Mouse (Mus musculus) ovary, postnatal 14 days (tissue): ENCODE results near the gene Arhgef7.

ENCODE experiments used
- DNase-seq: peaks from one replicate; pipeline ENCODE4 v3.0.0; 2022; ENCODE audit warnings: low spot score

Gene Arhgef7

DNA sequence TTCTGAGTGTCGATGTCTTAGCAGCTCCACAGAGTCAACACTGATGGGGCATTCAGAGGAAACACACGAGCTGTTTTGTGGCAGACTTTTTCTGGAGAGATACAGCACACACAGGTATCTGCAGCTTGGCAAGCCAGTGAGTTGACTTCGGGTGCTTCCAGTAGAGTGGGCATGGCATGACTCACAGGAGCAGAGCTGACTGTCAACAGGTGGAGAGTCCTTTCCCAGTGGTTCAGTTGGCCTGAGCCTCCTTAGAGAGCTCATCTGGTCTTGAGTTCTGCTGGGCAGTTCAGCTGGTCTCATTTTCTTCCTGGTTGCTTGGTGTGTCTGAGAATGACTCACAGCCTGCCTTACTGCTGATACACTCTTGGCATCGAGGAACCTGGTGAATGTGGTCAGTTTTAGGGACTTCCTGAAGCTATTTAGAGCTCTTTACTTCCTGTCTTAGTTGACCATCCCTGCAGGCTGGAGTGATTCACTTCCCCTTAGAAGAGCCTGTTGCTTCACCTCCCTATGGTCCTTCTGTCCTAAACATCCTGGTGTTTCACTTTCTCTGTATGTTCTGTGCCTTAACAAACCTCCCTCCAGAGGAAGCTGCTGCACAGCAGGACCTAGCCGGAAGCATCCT, 39.8 kb downstream of the Arhgef7 start:
- DNase-seq: no peak

GRCm38 (mm10) chr8:11770001-11770400, 42.5 kb downstream of the Arhgef7 start:
- no peak for DNase-seq

DNA sequence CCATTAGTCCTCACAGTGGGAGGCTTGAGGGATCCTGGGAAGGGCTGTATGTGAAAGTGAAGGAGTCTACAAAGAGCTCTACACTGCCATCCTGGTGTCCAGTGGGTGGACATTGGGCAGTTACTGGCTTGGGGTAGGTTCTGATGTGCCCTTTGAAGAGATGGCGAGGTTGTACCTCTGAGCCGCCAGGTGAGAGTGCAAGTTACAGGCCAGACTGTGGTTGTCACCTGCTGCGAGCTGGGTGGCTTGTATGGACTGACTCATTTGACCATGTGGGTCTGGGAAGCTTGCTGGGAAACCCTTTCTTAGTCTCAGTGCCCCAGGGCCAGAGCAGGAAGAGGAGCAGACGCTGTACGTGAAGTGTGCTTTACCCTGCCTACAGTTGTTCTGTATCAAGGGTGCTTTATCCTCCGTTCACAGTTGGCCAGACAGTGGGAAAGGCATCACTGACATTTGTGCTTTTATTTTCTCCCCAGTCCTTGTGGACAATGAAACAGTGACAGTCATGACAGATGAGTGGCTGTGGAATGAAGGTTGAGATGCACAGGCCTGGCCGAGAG, 43.1 kb downstream of the Arhgef7 start:
- no peak for DNase-seq

DNA sequence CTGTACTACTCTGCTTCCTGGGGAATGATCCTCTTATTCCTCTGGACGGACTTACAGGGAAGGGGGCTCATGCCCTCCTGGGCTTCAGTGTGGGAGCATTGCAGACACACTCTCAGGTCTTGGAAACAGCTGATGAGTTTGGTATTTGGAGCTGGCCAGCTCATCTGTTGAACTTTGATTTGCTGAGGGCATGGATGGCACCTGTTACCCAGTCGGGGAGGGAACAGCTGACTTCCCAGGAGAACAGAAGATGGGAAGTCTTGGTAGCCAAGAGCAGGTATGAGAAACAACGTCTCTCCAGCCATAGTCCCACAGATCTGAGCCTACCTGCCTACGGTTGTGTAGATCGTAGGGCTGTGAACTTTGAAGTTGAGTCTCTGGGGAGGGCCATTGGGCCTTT, 44.1 kb downstream of the Arhgef7 start:
- DNase-seq: no peak

DNA sequence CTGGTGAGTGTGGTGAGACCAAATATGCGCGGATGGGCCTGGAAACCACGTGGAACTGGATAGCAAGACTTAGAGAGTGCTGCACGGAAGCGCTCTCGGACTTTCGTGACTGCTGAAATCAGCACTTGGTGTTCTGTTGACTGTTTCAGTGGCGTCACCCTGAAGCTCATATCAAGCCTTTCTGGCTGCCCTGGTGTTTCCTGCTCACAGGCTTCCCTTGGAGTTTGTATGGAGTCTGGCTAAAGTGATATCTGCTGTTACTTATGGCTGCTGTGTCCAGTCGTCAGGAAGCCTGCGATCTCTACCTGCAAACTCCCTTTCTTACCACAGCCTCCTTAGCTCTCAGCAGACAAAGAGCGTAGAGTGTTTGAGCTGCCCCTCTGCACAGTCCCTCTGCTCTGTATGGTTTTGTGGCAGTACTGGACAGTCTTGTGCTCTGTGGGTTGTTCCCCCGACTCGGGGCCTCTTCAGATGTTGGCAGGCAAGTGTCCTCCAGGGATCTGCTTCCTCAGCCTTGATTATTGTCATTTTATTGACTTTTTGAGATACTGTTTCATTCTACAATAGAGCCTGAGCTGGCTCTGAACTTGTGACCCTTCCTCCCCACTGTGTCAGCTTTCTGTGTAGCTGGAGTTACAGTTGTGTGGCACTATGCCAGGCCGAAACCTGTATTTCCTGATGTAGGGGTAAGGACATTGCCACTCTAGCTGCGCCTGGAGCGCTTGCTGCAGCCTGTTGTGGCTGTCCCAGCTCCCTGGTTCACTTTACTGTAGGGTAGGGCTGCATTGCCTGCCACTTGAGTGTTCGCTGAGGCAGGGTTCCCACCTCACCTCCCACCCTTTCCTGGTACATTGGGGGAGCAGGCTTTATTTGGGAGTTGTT, 46.9 kb downstream of the Arhgef7 start:
- DNase-seq: peak; percentile 21

DNA sequence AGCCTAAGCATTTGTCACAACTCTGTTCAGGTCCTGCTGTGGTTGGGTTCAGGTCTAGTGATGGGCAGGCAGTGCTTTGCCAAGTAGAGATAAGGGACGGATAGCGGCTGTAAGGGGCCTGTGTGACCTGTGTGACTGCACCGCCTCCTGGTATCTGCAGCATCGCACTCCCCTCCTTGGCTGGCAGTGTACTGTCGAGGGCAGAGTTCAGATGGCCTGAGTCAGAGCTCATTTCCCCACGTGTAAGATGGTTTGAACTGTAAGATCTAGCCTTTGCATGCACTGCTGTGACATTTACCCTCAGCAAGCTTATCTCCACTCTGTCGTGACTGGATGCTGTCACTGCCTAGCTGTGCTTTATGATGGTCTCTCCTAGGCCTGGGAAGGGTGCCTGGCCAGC, 48.4 kb downstream of the Arhgef7 start:
- no peak for DNase-seq

DNA sequence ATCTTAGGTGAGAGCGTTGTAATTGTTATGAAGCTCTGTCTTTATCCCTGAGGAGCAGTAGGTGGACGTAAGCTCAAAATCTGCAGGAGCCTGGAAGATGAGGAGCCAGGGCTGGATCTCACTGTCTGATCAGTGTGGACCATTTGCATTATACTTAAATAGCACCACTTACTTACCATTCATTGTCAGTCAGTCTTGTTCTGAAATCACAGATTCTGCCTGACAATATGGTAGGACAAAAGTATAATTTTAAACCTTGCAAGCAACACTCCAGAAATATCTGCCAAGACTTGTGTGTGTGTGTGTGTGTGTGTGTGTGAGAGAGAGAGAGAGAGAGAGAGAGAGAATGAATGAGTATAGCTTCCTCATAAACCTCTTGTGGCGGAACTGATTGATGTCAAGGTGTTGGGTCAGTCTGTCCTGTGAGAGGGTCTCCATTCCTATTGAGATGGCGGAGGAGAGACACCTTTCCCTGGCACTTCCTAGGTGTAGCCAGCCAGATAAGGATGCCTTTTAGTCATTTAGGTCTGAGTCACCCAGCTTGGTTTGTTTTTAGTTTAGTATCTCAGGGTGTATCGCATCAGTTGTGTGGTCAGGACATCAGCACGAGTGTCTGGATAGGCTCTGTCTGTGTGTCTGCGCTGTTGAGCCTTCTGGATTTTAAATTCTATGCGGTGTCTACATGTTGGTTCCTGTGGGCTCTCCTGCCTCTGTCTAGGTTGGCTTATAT, 49.1 kb downstream of the Arhgef7 start:
- DNase-seq: no peak

DNA sequence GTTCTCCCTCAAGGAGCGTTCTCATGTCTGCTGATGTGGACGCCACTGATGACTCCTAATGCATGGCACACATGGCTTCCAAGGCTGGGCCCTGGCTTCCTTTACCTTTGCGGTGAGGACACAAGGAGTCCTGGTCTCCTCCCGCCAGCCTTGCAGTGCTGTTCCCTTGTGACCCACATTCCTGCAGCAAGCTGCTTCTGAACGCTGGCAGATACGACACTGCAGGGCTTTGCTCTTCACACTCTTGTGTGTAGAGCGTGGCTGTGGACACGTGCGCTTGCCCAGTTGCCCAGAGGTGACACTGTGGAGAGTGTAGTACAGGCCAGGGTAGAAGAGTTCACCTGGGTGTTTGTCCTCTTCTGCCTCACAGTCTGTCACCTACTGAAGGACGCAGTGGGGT, 49.7 kb downstream of the Arhgef7 start:
- DNase-seq: no peak

DNA sequence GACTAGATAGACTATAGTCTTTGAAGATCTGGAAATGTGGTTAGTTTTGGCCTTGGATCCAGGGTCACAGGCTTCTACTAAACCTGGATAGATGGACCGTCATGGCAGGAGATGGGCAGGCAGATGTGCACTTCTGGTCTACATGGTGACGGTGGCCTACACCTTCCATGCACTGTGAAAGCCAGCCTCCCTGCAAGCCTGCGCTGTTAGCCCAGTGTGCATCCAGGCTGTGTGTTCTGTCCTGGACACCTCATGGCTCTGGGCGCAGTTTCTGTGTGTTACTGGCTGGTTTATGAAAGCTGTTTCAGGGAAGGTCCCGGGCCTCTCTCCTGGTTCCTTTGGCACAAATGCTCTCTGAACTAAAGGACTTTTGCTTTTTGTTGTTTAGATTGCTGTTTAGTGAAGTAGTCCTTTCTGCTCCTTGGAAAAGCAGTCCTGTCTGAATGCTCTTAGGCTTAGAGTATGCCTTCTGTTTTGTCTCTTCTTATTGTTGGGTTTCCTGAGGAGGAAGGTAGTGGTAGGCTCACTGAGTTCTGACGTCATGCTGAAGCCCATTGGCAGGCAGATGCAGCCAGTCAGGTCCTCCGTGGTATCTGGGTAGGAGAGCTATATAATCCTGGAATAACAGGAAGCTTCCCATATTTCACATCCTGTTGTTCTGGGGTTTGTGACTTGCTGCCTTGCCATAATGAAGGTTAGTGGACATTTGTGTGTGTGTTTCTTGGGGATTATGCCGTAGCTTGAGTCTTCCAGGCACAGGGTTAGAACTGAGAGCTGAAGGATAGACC, 51.3 kb downstream of the Arhgef7 start:
- DNase-seq: no peak

GRCm38 (mm10) chr8:11779844-11780634, 52.5 kb downstream of the Arhgef7 start:
- DNase-seq: no peak

DNA sequence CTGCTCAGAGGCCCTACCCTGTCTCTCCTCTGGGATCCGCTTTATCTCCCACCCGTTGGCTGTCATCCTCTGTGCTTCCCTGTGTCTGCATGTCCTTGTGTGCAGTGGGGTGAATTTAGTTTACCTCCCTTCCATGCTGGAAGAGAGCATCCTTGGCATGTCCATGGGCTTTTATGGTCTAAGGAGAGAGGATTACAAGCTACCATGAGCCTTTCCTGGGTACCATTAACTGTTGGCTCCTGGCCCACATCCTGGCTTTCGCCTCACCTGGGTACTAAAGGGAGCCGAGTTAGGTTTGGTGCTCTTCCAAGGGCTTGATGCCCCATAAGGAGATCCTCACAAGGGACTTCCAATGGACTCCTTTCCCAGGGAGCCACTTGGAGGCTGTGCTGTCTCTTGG, 53.1 kb downstream of the Arhgef7 start:
- DNase-seq: no peak

DNA sequence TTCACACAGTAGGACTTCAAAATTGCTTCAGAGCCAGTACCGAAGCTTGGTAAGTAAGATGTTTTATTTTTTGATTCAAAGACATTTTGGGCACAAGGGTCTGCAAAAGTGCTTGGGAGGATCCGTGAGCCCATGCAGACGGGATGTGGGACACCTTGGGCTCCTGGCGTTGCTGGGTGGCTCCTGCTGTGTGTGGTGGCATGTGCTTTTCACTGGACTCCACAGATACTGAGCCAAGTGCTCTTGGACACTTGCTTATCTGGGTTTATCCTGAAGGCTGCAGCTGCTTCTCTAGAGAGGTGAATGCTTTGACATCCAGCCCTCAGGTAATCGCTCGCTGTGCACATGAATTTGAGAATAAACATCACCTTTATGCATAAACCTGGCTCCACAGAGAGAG, 55.1 kb downstream of the Arhgef7 start:
- DNase-seq: no peak

- no peak for DNase-seq
Observed at GRCm38 (mm10) chr8:11783861-11784594, 56.5 kb downstream of the Arhgef7 start.

GRCm38 (mm10) chr8:11785121-11785520, 57.6 kb downstream of the Arhgef7 start:
- no peak for DNase-seq

GRCm38 (mm10) chr8:11785539-11786046, 58.1 kb downstream of the Arhgef7 start:
- no peak for DNase-seq

- DNase-seq: peak; percentile 61
Observed at GRCm38 (mm10) chr8:11788252-11788651, 60.7 kb downstream of the Arhgef7 start.

GRCm38 (mm10) chr8:11789168-11789567, 61.6 kb downstream of the Arhgef7 start:
- DNase-seq: no peak

DNA sequence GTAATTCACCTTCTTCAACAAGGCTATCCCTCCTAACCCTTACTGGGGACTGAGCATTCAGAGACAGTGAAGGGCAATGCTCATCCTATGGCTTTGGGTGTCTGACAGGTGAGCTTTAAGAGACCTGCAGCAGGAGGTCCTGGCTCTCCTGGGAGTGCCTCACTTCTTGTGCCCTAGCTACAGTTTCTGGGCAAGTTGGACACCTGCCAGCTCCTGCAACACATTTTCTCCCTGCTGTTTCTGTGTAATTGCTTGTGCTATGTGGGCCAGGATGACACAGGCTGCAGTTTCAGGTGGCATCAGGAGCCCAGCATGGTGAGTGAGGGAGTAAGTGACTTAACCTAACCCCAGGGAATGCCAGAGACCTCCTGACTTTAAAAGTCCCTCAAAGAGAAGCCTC, 67.4 kb downstream of the Arhgef7 start:
- no peak for DNase-seq

- no peak for DNase-seq
Observed at GRCm38 (mm10) chr8:11797128-11797527, 69.6 kb downstream of the Arhgef7 start.
